Mouse (Mus musculus): ENCODE results near the gene Zfyve27. TPM values are rescaled to one million over a fixed set of nuclear protein-coding genes. Genes with fewer than 3 reads are reported as not detected.

Zfyve27 gene
- polyA plus RNA-seq, 1 experiment from 2014 or later: 17.5 TPM

DNA sequence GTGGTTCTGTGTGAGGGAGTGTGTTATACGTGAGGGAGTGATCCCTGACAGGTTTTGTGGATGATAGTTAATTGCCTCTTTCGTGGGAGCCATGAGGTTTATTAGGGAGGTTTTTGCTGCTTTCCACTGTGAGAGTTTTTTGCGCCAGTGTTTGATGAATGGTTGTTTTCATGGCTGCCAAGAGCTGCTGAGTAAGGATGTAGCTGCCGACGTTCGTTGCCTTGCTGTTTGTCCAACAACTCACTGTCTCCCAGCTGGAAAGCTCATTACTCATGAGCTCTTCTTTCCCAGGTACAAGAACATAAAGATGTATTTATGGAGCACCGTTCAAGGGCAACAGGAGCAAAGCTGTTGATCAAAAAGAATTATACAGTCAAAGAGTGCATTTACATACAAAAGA, 437 bp downstream of the Zfyve27 start:
- Histone ChIP-seq H3K27me3 (replicated peaks; ENCODE audit: control insufficient read depth, insufficient read depth, low read length) (peaks cover 5% of the 10 kb centered on the region; the same call in 1 of the 2 replicates), H3K36me3 (ENCODE audit: control insufficient read depth, insufficient read depth, low read length) (no peaks in the 10 kb centered on the region), H3K4me1 (replicated peaks; ENCODE audit: control insufficient read depth, insufficient read depth, low read length) (no peaks in the 10 kb centered on the region; the same call in none of the 2 replicates), H3K4me3 (ENCODE audit: low read depth, low read length) (no peak overlapping the region), H3K9ac (ENCODE audit: low read length) (no peak overlapping the region), H3K27ac (ENCODE audit: low read depth) (no peak overlapping the region), H3K9me3 (ENCODE audit: control insufficient read depth, low read length) (no peaks in the 10 kb centered on the region), H3K4me2 (ENCODE audit: low read length) (no peak overlapping the region)
- ATAC-seq (replicated peaks; ENCODE audit: low FRiP score, low TSS enrichment, low read depth) (no peak), DNase-seq (ENCODE audit: low spot score) (no peak)
- 21% methylated on average over 7 of the region's 7 CpGs for WGBS

DNA sequence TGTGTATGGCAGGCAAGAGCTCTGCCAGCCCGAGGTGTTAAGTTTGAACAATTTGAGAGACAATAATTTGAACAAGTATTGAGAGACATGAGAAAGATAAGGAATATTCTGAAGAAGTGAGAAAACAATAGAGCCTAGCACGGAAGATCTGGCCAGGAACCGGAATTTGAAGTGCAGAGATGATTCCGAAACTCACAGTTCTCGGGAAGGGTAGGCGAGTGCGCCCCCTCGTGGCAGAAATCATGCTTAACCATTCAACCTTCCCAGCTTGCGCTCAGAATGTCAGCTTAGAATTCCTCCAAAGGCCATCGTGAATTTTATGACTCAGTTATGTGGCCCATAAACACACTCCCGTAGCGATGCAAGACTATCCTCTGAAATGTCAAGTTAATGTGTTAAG, 2.4 kb downstream of the Zfyve27 start:
- WGBS: 2% methylated on average over 12 of the region's 12 CpGs
- Histone ChIP-seq H3K9ac (ENCODE audit: low read length) (no peak overlapping the region), H3K4me3 (ENCODE audit: low read depth, low read length) (no peak overlapping the region), H3K27ac (ENCODE audit: low read depth) (no peak overlapping the region), H3K9me3 (ENCODE audit: control insufficient read depth, low read length) (no peaks in the 10 kb centered on the region), H3K4me1 (replicated peaks; ENCODE audit: control insufficient read depth, insufficient read depth, low read length) (peaks cover 2% of the 10 kb centered on the region), H3K4me2 (ENCODE audit: low read length) (peak overlapping the region; percentile 36), H3K27me3 (replicated peaks; ENCODE audit: control insufficient read depth, insufficient read depth, low read length) (peaks cover 5% of the 10 kb centered on the region; the same call in 1 of the 2 replicates), H3K36me3 (ENCODE audit: control insufficient read depth, insufficient read depth, low read length) (no peaks in the 10 kb centered on the region)
- peak; percentile 98 for DNase-seq (ENCODE audit: low spot score)
- no peak for ATAC-seq (replicated peaks; ENCODE audit: low FRiP score, low TSS enrichment, low read depth)

DNA sequence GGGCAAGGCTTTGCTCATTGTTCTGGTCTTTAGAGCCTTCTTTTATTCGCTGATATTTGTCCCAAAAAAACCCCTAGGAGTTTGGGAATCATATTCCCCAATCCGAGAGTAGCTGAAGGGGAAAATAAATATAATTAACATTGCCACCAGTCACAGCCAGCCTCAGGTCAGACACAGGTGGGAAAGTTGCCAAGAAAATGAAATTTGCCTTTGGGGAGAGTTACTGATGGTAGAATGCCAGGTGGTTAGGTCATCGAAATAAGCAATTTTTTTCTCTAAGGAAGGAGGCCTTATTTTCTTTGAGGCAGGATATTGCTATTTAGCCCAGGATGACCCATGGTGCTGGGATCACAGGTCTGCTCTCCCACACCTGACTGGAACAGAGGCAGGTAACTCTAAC, 3.0 kb downstream of the Zfyve27 start:
- H3K4me3 ChIP-seq (ENCODE audit: low read depth, low read length): no peak overlapping the region
- H3K4me2 ChIP-seq (ENCODE audit: low read length): no peak overlapping the region
- H3K4me1 ChIP-seq (replicated peaks; ENCODE audit: control insufficient read depth, insufficient read depth, low read length): peaks cover 8% of the 10 kb centered on the region
- 57% methylated on average over 3 of the region's 3 CpGs for WGBS
- H3K27ac ChIP-seq (ENCODE audit: low read depth): no peak overlapping the region
- DNase-seq (ENCODE audit: low spot score) (no peak), ATAC-seq (replicated peaks; ENCODE audit: low FRiP score, low TSS enrichment, low read depth) (no peak)
- no peaks in the 10 kb centered on the region for H3K36me3 ChIP-seq (ENCODE audit: control insufficient read depth, insufficient read depth, low read length)
- H3K9ac ChIP-seq (ENCODE audit: low read length): no peak overlapping the region
- H3K9me3 ChIP-seq (ENCODE audit: control insufficient read depth, low read length): no peaks in the 10 kb centered on the region
- peaks cover 5% of the 10 kb centered on the region; the same call in 1 of the 2 replicates for H3K27me3 ChIP-seq (replicated peaks; ENCODE audit: control insufficient read depth, insufficient read depth, low read length)

DNA sequence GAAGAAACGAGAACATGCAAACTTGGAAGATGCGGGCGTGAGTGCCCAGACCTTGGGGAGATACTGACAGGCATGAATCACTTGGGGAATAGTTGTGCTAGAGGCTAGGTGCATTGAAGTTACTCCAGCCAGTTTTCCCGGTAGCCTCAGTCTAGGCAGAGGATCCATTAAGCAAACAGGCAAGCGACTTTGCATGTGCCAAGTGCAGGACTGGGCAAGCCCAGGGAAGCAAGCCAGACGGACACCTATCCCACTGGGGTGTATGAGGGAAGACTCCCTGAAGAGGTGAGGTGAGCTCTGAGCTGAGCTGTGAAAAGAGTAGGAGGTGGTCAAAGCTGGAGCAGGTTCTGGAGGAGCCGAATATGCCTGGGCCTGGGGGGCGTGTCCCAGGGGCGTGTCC, 3.7 kb downstream of the Zfyve27 start:
- no peak overlapping the region for H3K9ac ChIP-seq (ENCODE audit: low read length)
- no peak for ATAC-seq (replicated peaks; ENCODE audit: low FRiP score, low TSS enrichment, low read depth)
- H3K4me3 ChIP-seq (ENCODE audit: low read depth, low read length): no peak overlapping the region
- no peak overlapping the region for H3K4me2 ChIP-seq (ENCODE audit: low read length)
- H3K9me3 ChIP-seq (ENCODE audit: control insufficient read depth, low read length): no peaks in the 10 kb centered on the region
- no peaks in the 10 kb centered on the region for H3K36me3 ChIP-seq (ENCODE audit: control insufficient read depth, insufficient read depth, low read length)
- no peak overlapping the region for H3K27ac ChIP-seq (ENCODE audit: low read depth)
- WGBS: 69% methylated on average over 9 of the region's 9 CpGs
- H3K27me3 ChIP-seq (replicated peaks; ENCODE audit: control insufficient read depth, insufficient read depth, low read length): peaks cover 5% of the 10 kb centered on the region; the same call in 1 of the 2 replicates
- no peak for DNase-seq (ENCODE audit: low spot score)
- peaks cover 8% of the 10 kb centered on the region for H3K4me1 ChIP-seq (replicated peaks; ENCODE audit: control insufficient read depth, insufficient read depth, low read length)

- 65% methylated on average over 10 of the region's 10 CpGs for WGBS
- Histone ChIP-seq H3K27ac (ENCODE audit: low read depth) (no peak overlapping the region), H3K27me3 (replicated peaks; ENCODE audit: control insufficient read depth, insufficient read depth, low read length) (peaks cover 5% of the 10 kb centered on the region; the same call in 1 of the 2 replicates), H3K4me1 (replicated peaks; ENCODE audit: control insufficient read depth, insufficient read depth, low read length) (peaks cover 8% of the 10 kb centered on the region), H3K36me3 (ENCODE audit: control insufficient read depth, insufficient read depth, low read length) (no peaks in the 10 kb centered on the region), H3K9me3 (ENCODE audit: control insufficient read depth, low read length) (no peaks in the 10 kb centered on the region), H3K4me3 (ENCODE audit: low read depth, low read length) (no peak overlapping the region), H3K9ac (ENCODE audit: low read length) (no peak overlapping the region), H3K4me2 (ENCODE audit: low read length) (peak overlapping the region; percentile 67; the same call in 1 of the 2 replicates)
- peak; percentile 57 for DNase-seq (ENCODE audit: low spot score)
- no peak for ATAC-seq (replicated peaks; ENCODE audit: low FRiP score, low TSS enrichment, low read depth)
Observed at GRCm38 (mm10) chr19:42169322-42169975, 5.7 kb downstream of the Zfyve27 start.

DNA sequence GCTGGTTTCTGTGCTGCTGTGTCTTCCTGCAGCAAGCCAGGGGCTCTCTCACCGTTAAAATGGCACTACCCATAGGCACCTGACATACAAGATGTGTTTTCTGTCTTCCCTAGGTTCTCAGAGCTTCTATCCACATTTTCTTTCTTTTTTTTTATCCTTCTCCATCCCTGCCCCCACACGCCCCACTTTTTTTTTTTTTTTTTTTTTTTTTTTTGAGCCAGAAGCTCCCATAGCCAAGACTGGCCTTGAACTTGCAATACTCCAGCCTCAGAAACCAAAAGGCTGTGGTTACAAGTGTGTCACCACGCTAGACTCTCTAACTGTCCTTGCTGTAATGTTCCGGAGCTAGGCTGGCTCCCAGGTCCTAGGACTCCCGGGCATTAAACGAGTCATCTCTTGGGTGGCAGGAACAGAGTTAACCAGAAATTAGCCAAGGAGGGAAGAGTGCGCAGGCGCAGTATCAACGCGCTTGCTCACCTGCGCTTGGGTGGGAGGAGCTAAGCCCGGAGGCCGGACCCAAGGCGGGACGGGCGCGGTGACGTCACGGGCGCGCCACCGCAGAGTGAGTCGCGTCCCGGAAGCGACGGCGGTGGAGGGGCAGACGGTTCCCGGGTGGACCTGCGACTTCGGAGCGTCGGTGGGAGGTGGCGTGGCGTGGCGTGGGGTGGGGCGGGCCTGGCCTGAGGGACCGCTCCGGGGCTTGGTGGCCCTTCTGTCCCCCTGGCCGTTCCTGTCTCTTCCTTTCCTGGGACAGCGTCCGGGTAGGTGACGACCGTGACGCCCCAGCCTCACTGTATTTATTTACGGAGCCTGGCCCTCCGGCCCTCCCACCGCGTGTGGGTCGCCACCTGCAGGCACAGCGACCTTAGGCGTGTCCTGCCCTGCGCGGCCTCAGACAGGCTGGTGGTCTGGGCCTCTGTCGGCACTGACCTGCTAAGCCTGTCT, 6.5 kb downstream of the Zfyve27 start:
- Histone ChIP-seq H3K9ac (ENCODE audit: low read length) (peak overlapping the region; percentile 52), H3K9me3 (ENCODE audit: control insufficient read depth, low read length) (no peaks in the 10 kb centered on the region), H3K27ac (ENCODE audit: low read depth) (no peak overlapping the region), H3K4me2 (ENCODE audit: low read length) (peak overlapping the region; percentile 67), H3K36me3 (ENCODE audit: control insufficient read depth, insufficient read depth, low read length) (no peaks in the 10 kb centered on the region), H3K4me3 (ENCODE audit: low read depth, low read length) (peak overlapping the region; percentile 63), H3K27me3 (replicated peaks; ENCODE audit: control insufficient read depth, insufficient read depth, low read length) (peaks cover 5% of the 10 kb centered on the region; the same call in 1 of the 2 replicates), H3K4me1 (replicated peaks; ENCODE audit: control insufficient read depth, insufficient read depth, low read length) (peaks cover 8% of the 10 kb centered on the region)
- 2% methylated on average over 52 of the region's 56 CpGs for WGBS
- peak; percentile 92 for DNase-seq (ENCODE audit: low spot score)
- ATAC-seq (replicated peaks; ENCODE audit: low FRiP score, low TSS enrichment, low read depth): peak; percentile 92

DNA sequence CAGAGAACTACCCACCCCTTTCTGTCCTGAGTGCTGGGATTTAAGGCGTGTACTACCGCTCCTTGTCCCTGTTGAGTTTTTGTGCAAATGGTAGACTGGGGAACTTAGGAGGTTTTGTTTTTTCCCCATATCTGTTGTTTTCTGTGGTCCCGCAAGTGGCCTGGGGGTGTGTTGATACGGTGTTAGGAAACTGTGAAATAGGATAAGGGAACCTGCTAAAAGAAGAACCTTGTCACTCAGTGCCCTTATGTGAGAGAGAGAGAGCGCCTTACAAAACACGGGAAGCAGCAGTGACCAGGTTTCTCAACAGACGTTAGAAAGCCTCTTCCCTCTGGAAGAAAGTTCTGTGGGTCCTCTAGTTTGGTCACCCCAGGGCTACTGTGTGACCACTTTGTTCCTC, 13.1 kb downstream of the Zfyve27 start:
- Histone ChIP-seq H3K4me2 (ENCODE audit: low read length) (no peak overlapping the region), H3K27ac (ENCODE audit: low read depth) (no peak overlapping the region), H3K36me3 (ENCODE audit: control insufficient read depth, insufficient read depth, low read length) (peaks cover 23% of the 10 kb centered on the region), H3K27me3 (replicated peaks; ENCODE audit: control insufficient read depth, insufficient read depth, low read length) (no peaks in the 10 kb centered on the region), H3K4me1 (replicated peaks; ENCODE audit: control insufficient read depth, insufficient read depth, low read length) (no peaks in the 10 kb centered on the region), H3K9me3 (ENCODE audit: control insufficient read depth, low read length) (no peaks in the 10 kb centered on the region), H3K4me3 (ENCODE audit: low read depth, low read length) (no peak overlapping the region), H3K9ac (ENCODE audit: low read length) (no peak overlapping the region)
- no peak for ATAC-seq (replicated peaks; ENCODE audit: low FRiP score, low TSS enrichment, low read depth)
- DNase-seq (ENCODE audit: low spot score): no peak
- 88% methylated on average over 7 of the region's 7 CpGs for WGBS

GRCm38 (mm10) chr19:42177461-42177860, 13.7 kb downstream of the Zfyve27 start:
- ATAC-seq (replicated peaks; ENCODE audit: low FRiP score, low TSS enrichment, low read depth): no peak
- no peak overlapping the region for H3K9ac ChIP-seq (ENCODE audit: low read length)
- no peak overlapping the region for H3K27ac ChIP-seq (ENCODE audit: low read depth)
- 95% methylated on average over 2 of the region's 2 CpGs for WGBS
- no peaks in the 10 kb centered on the region for H3K27me3 ChIP-seq (replicated peaks; ENCODE audit: control insufficient read depth, insufficient read depth, low read length)
- H3K4me1 ChIP-seq (replicated peaks; ENCODE audit: control insufficient read depth, insufficient read depth, low read length): no peaks in the 10 kb centered on the region
- no peak overlapping the region for H3K4me3 ChIP-seq (ENCODE audit: low read depth, low read length)
- H3K36me3 ChIP-seq (ENCODE audit: control insufficient read depth, insufficient read depth, low read length): peaks cover 28% of the 10 kb centered on the region
- DNase-seq (ENCODE audit: low spot score): no peak
- no peak overlapping the region for H3K4me2 ChIP-seq (ENCODE audit: low read length)
- H3K9me3 ChIP-seq (ENCODE audit: control insufficient read depth, low read length): no peaks in the 10 kb centered on the region
